Mouse (Mus musculus) layer of hippocampus, adult 9-10 months (tissue): ENCODE data around the gene Olfr896-ps1.

ENCODE experiments used
- DNase-seq: peaks from one replicate; pipeline ENCODE4 v3.0.0; 2022; ENCODE audit warnings: low spot score

Gene Olfr896-ps1

DNA sequence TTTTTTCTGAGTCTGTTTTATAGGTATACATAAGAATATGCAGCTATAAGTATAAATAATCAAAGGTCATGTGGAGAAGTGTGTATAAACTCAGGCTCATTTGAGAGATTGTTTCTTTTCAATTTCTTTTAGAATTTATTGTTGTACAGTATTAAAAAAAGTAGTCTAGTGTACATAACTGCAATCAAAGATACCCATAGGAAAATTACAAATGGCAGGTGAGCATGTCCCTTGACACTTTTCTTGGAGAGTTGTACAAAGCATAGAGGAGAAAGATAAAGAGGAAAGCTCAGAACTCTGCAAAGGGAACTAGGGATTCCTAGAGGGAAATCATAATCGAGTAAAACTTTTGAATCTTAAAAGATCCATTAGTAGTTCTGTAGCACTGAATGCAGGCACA, at the start of gene Olfr896-ps1:
Olfr896-ps1 (plus strand) TSS at position 301 of the 400 bp plus-strand sequence.
- no peak for DNase-seq

DNA sequence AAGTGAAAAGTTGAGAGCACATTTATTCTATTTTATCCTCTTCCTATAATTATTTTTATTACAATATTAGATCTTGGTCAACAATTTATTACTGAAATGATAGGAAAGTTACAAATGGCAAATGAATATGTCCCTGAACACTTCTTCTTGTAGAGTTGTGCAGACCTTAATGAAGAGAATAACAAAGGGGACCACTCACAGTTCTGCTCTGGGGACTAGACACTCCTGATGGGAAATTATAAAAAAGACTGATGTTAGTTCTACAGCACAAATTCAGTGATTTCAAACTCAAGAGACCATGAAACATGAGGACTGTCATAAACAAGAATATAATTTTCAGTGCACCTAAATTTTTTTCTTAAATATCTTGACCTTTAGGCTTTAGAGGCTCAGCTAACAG, 38.4 kb upstream of the Olfr896-ps1 start, which contains the start of gene Olfr143:
Olfr143 (plus strand) TSS at position 301 of the 400 bp plus-strand sequence.
- DNase-seq, result no peak

DNA sequence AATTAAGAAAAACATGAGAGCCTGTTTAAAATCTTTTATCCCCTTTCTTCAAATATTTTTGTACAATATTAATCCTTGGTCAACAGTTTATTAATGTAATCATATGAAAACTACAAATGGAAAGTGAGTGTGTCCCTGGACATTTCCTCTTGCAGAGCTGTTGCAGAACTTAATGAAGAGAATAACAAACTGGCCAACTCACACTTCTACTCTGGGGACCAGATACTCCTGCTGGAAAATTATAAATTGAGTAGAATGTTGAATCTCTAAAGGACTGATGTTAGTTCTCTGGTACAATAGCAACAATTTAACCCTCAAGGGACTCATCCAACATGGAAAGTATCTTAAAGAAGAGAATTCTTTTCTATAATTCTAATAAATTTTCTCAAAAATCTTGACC, 23.4 kb upstream of the Olfr896-ps1 start, which contains the start of gene Olfr895:
Olfr895 (plus strand) TSS at position 301 of the 400 bp plus-strand sequence.
- DNase-seq, result no peak

DNA sequence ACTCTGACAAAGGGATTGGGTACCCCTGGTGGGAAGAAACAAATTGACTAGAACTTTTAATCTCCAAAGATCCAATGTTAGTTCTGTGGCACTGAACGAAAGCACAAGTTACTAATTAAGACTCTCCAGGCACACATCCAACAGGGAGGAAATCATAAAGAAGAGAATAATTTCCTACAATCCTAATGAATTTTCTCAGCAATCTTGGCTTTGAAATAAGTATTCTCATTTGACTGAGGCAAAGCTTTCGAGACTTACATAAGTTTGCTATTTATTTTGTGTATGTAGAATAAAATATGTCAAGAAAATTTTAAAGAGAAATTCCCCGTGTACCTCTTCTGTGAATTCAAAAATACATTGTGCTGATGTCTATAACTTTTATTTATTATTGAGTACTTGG, 37.9 kb downstream of the Olfr896-ps1 start, which contains the start of gene Olfr25:
Olfr25 (plus strand) TSS at position 301 of the 400 bp plus-strand sequence.
- DNase-seq, result no peak
